Mouse (Mus musculus) kidney, embryonic 16.5 days (tissue): ENCODE data around the gene Surf4. TPM values are rescaled to one million over a fixed set of nuclear protein-coding genes. Genes with fewer than 3 reads are reported as not detected.
"Not testable (repeated sequence)": the region's sequence is repeated elsewhere in the genome, so short reads cannot be mapped to it uniquely, and the experiment has no call there.

Experiments
- ATAC-seq: fragments of 200-750 bp; cut with Nextera tagmentation; 2 replicates; pipeline ENCODE4 v1.8.0; 2017; ENCODE audit warnings: moderate TSS enrichment; ENCODE audit not compliant: low FRiP score, low TSS enrichment
- H3K27ac ChIP-seq: fragments of 300-500 bp; sonication (generic); 2 replicates; pipeline ENCODE4 v1.5.1; 2014; ENCODE audit warnings: low read length
- H3K27me3 ChIP-seq: fragments of 300-500 bp; sonication (generic); 2 replicates; pipeline ENCODE4 v1.6.1; 2014; ENCODE audit warnings: low read length, control low read depth, mixed read lengths; ENCODE audit not compliant: insufficient read depth
- H3K36me3 ChIP-seq: fragments of 300-500 bp; sonication (generic); 2 replicates; pipeline ENCODE4 v1.6.1; 2014; ENCODE audit warnings: low read length, control low read depth, mixed read lengths; ENCODE audit not compliant: insufficient read depth
- H3K4me1 ChIP-seq: fragments of 300-500 bp; sonication (generic); 2 replicates; pipeline ENCODE4 v1.6.1; 2014; ENCODE audit warnings: low read length, control low read depth, mixed read lengths; ENCODE audit not compliant: insufficient read depth
- H3K4me2 ChIP-seq: fragments of 300-500 bp; sonication (generic); replicated peaks from 2 replicates; pipeline ENCODE4 v1.6.1; 2014; ENCODE audit warnings: low read depth, low read length
- H3K4me3 ChIP-seq: fragments of 300-500 bp; sonication (generic); 2 replicates; pipeline ENCODE4 v1.5.1; 2014; ENCODE audit warnings: mild to moderate bottlenecking, low read length
- H3K9ac ChIP-seq: fragments of 300-500 bp; sonication (generic); replicated peaks from 2 replicates; pipeline ENCODE4 v1.6.1; 2014; ENCODE audit warnings: low read length
- H3K9me3 ChIP-seq: fragments of 300-500 bp; sonication (generic); 2 replicates; pipeline ENCODE4 v1.6.1; 2016; ENCODE audit warnings: low read length, control low read depth
- WGBS: fragments of 180-500 bp; shearing (Covaris S2); extraction: QIAGEN DNeasy Blood & Tissue Kit; methylation state at CpG from one replicate; pipeline ENCODE4 v1.1.7; 2014; 5-methylcytosine and 5-hydroxymethylcytosine counted together
- polyA plus RNA-seq: library from polyadenylated mRNA; unstranded; fragments of >200 nt; fragmentation: Nextera tagmentation; extraction: Ambion mirVana; gene quantifications from 2 replicates; pipeline ENCODE4 v1.2.1, GENCODE M21; 2015

Gene Surf4
- polyA plus RNA-seq, 1 experiment from 2014 or later = 248 TPM

GRCm38 (mm10) chr2:26906431-26906830 lies 27.3 kb downstream of the Surf4 start:
- Histone ChIP-seq H3K36me3 (peaks cover 29% of the 10 kb centered on the region), H3K9me3 (no peaks in the 10 kb centered on the region), H3K4me1 (peaks cover 40% of the 10 kb centered on the region), H3K4me3 (no peak overlapping the region), H3K27me3 (no peaks in the 10 kb centered on the region), H3K9ac (no peak overlapping the region), H3K4me2 (no peak overlapping the region), H3K27ac (no peak overlapping the region)
- 92% methylated on average over 3 of the region's 3 CpGs for WGBS
- no peak for ATAC-seq

- no peak overlapping the region for H3K9ac ChIP-seq
- H3K4me3 ChIP-seq = no peak overlapping the region
- H3K36me3 ChIP-seq = peaks cover 28% of the 10 kb centered on the region
- peaks cover 44% of the 10 kb centered on the region for H3K4me1 ChIP-seq
- H3K27me3 ChIP-seq = no peaks in the 10 kb centered on the region
- no peak overlapping the region for H3K27ac ChIP-seq
- no peaks in the 10 kb centered on the region for H3K9me3 ChIP-seq
- 71% methylated on average over 2 of the region's 2 CpGs for WGBS
- no peak overlapping the region for H3K4me2 ChIP-seq
- no peak for ATAC-seq
These were observed 27.8 kb downstream of the Surf4 start for GRCm38 (mm10) chr2:26905936-26906335.

GRCm38 (mm10) chr2:26903311-26903710 lies 30.4 kb downstream of the Surf4 start:
- peaks cover 44% of the 10 kb centered on the region for H3K36me3 ChIP-seq
- H3K4me3 ChIP-seq = peak overlapping the region; percentile 64
- H3K27ac ChIP-seq = peak overlapping the region; percentile 94
- H3K9me3 ChIP-seq = no peaks in the 10 kb centered on the region
- WGBS = 12% methylated on average over 7 of the region's 7 CpGs
- no peaks in the 10 kb centered on the region for H3K27me3 ChIP-seq
- H3K4me1 ChIP-seq = peaks cover 31% of the 10 kb centered on the region
- H3K9ac ChIP-seq = peak overlapping the region; percentile 75
- no peak for ATAC-seq
- H3K4me2 ChIP-seq = peak overlapping the region; percentile 71

- ATAC-seq = peak; percentile 94
- Histone ChIP-seq H3K4me3 (peak within 1 kb of the TSS; percentile 64), H3K9ac (peak within 1 kb of the TSS; percentile 77), H3K36me3 (peaks cover 42% of the 10 kb centered on the region), H3K9me3 (no peaks in the 10 kb centered on the region), H3K27me3 (no peaks in the 10 kb centered on the region), H3K4me2 (peak within 1 kb of the TSS; percentile 71), H3K27ac (peak within 1 kb of the TSS; percentile 94), H3K4me1 (peaks cover 28% of the 10 kb centered on the region)
- WGBS = under 1% methylated on average over 41 of the region's 41 CpGs
These were observed 31.1 kb downstream of the Surf4 start, which contains the start of gene Surf6 for GRCm38 (mm10) chr2:26902467-26903220. Surf6 (minus strand) TSS chr2:26902879.

- H3K36me3 ChIP-seq = peaks cover 42% of the 10 kb centered on the region
- no peaks in the 10 kb centered on the region for H3K27me3 ChIP-seq
- H3K4me3 ChIP-seq = peak overlapping the region; percentile 64
- peaks cover 25% of the 10 kb centered on the region for H3K4me1 ChIP-seq
- no peaks in the 10 kb centered on the region for H3K9me3 ChIP-seq
- peak overlapping the region; percentile 71 for H3K4me2 ChIP-seq
- peak overlapping the region; percentile 94 for H3K27ac ChIP-seq
- 4% methylated on average over 7 of the region's 7 CpGs for WGBS
- no peak for ATAC-seq
- peak overlapping the region; percentile 77 for H3K9ac ChIP-seq
These were observed 31.8 kb downstream of the Surf4 start for GRCm38 (mm10) chr2:26901834-26902400.

GRCm38 (mm10) chr2:26900731-26901130 lies 33.0 kb downstream of the Surf4 start:
- Histone ChIP-seq H3K4me2 (no peak overlapping the region), H3K27ac (no peak overlapping the region), H3K4me1 (peaks cover 25% of the 10 kb centered on the region), H3K9ac (no peak overlapping the region; the same call in 1 of the 2 replicates), H3K4me3 (no peak overlapping the region), H3K9me3 (no peaks in the 10 kb centered on the region), H3K27me3 (no peaks in the 10 kb centered on the region), H3K36me3 (peaks cover 43% of the 10 kb centered on the region)
- WGBS = 72% methylated on average over 1 of the region's 1 CpGs
- no peak for ATAC-seq

- no peak overlapping the region for H3K9ac ChIP-seq
- peaks cover 1% of the 10 kb centered on the region; the same call in 1 of the 2 replicates for H3K4me1 ChIP-seq
- H3K4me3 ChIP-seq = no peak overlapping the region
- 91% methylated on average over 4 of the region's 4 CpGs for WGBS
- H3K9me3 ChIP-seq = no peaks in the 10 kb centered on the region
- no peaks in the 10 kb centered on the region for H3K27me3 ChIP-seq
- no peak overlapping the region for H3K4me2 ChIP-seq
- no peak overlapping the region for H3K27ac ChIP-seq
- peaks cover 76% of the 10 kb centered on the region for H3K36me3 ChIP-seq
- no peak for ATAC-seq
These were observed 37.8 kb downstream of the Surf4 start for GRCm38 (mm10) chr2:26895898-26896297.

- not testable (repeated sequence) for H3K9me3 ChIP-seq, ATAC-seq
These were observed 47.6 kb downstream of the Surf4 start for GRCm38 (mm10) chr2:26886170-26886569.

GRCm38 (mm10) chr2:26885541-26885940 lies 48.2 kb downstream of the Surf4 start:
- H3K4me1 ChIP-seq, H3K27ac ChIP-seq, H3K9me3 ChIP-seq, H3K4me2 ChIP-seq, ATAC-seq, H3K9ac ChIP-seq, H3K27me3 ChIP-seq, H3K4me3 ChIP-seq: not testable (repeated sequence)
- H3K36me3 ChIP-seq = peaks cover 20% of the 10 kb centered on the region
- 88% methylated on average over 2 of the region's 2 CpGs for WGBS

More at GRCm38 (mm10) chr2:26886170-26886569, 47.6 kb downstream of the Surf4 start:
- H3K27me3 ChIP-seq, H3K4me2 ChIP-seq, H3K9ac ChIP-seq, H3K4me1 ChIP-seq, H3K4me3 ChIP-seq, H3K27ac ChIP-seq: not testable (repeated sequence)
- peaks cover 26% of the 10 kb centered on the region for H3K36me3 ChIP-seq
- WGBS = 65% methylated on average over 4 of the region's 4 CpGs

- no peaks in the 10 kb centered on the region for H3K27me3 ChIP-seq
These were observed 55.2 kb downstream of the Surf4 start for GRCm38 (mm10) chr2:26878571-26878970.

More at GRCm38 (mm10) chr2:26878571-26878970, 55.2 kb downstream of the Surf4 start:
- no peaks in the 10 kb centered on the region for H3K4me1 ChIP-seq
- H3K4me3 ChIP-seq = no peak overlapping the region
- H3K27ac ChIP-seq = no peak overlapping the region
- no peak overlapping the region for H3K9ac ChIP-seq
- no peaks in the 10 kb centered on the region for H3K36me3 ChIP-seq
- 0 out of 2 replicates have a peak, but pooled peaks cover 8% of the 10 kb centered on the region for H3K9me3 ChIP-seq
- no peak for ATAC-seq
- no peak overlapping the region for H3K4me2 ChIP-seq
